Mouse (Mus musculus) forebrain, postnatal 0 days (tissue): ENCODE data around the gene Ccdc171. TPM values are rescaled to one million over a fixed set of nuclear protein-coding genes. Genes with fewer than 3 reads are reported as not detected.

Source experiments
- ATAC-seq: fragments of 200-750 bp; cut with Nextera tagmentation; 2 replicates; pipeline ENCODE4 v1.8.0; 2017; ENCODE audit warnings: mild to moderate bottlenecking, moderate library complexity
- DNase-seq: peaks from one replicate; pipeline ENCODE4 v3.0.0-alpha.2; 2015
- H3K27ac ChIP-seq: fragments of 300-500 bp; sonication (generic); 2 replicates; pipeline ENCODE4 v1.5.1; 2014; ENCODE audit warnings: low read depth, mild to moderate bottlenecking, antibody characterized with exemption, low read length, moderate library complexity, mixed read lengths
- H3K27me3 ChIP-seq: fragments of 300-500 bp; sonication (generic); 2 replicates; pipeline ENCODE4 v1.6.1; 2014; ENCODE audit warnings: mild to moderate bottlenecking, low read length, mixed read lengths; ENCODE audit not compliant: insufficient read depth
- H3K36me3 ChIP-seq: fragments of 300-500 bp; sonication (generic); 2 replicates; pipeline ENCODE4 v1.6.1; 2014; ENCODE audit warnings: mild to moderate bottlenecking, moderate library complexity; ENCODE audit not compliant: insufficient read depth
- H3K4me1 ChIP-seq: fragments of 300-500 bp; sonication (generic); 2 replicates; pipeline ENCODE4 v1.6.1; 2014; ENCODE audit warnings: antibody characterized with exemption; ENCODE audit not compliant: insufficient read depth
- H3K4me2 ChIP-seq: fragments of 300-500 bp; sonication (generic); 2 replicates; pipeline ENCODE4 v1.6.1; 2014; ENCODE audit warnings: low read depth, mild to moderate bottlenecking, moderate library complexity
- H3K4me3 ChIP-seq: fragments of 300-500 bp; sonication (generic); 2 replicates; pipeline ENCODE4 v1.5.1; 2014; ENCODE audit warnings: low read depth, low read length, mixed read lengths
- H3K9ac ChIP-seq: fragments of 300-500 bp; sonication (generic); 2 replicates; pipeline ENCODE4 v1.6.1; 2014; ENCODE audit warnings: mild to moderate bottlenecking
- H3K9me3 ChIP-seq: fragments of 300-500 bp; sonication (generic); 2 replicates; pipeline ENCODE4 v1.6.1; 2016; ENCODE audit warnings: low read length
- CTCF ChIP-seq: sonication (generic); IDR thresholded peaks from 2 replicates; pipeline ENCODE4 v1.5.1; 2016; ENCODE audit warnings: antibody characterized with exemption, control low read depth, low read depth
- WGBS: fragments of 180-500 bp; shearing (Covaris S2); extraction: QIAGEN DNeasy Blood & Tissue Kit; methylation state at CpG from one replicate; pipeline ENCODE4 v1.1.7; 2014; 5-methylcytosine and 5-hydroxymethylcytosine counted together
- polyA plus RNA-seq: library from polyadenylated mRNA; unstranded; fragments of >200 nt; fragmentation: Nextera tagmentation; extraction: Ambion mirVana; gene quantifications from 2 replicates; pipeline ENCODE4 v1.2.1, GENCODE M21; 2015
- total RNA-seq: library from RNA; depleted of rRNA; stranded (reverse); fragments of >200 nt; gene quantifications from 2 replicates; pipeline ENCODE4 v1.2.3, GENCODE M21; 2014

The Ccdc171 gene
- total and polyA plus RNA-seq, 2 experiments from 2014 or later = 2.9 to 4.6 TPM

- no peak for TF ChIP-seq CTCF
- H3K9ac ChIP-seq = no peak overlapping the region
- H3K4me1 ChIP-seq = no peaks in the 10 kb centered on the region
- H3K4me2 ChIP-seq = no peak overlapping the region
- no peaks in the 10 kb centered on the region; the same call in 1 of the 2 replicates for H3K36me3 ChIP-seq
- H3K4me3 ChIP-seq = no peak overlapping the region
- DNase-seq (no peak), ATAC-seq (no peak)
- no peaks in the 10 kb centered on the region for H3K9me3 ChIP-seq
- H3K27ac ChIP-seq = no peak overlapping the region
- no peaks in the 10 kb centered on the region for H3K27me3 ChIP-seq
- 33% methylated on average over 6 of the region's 6 CpGs for WGBS
These were observed 130.1 kb downstream of the Ccdc171 start for GRCm38 (mm10) chr4:83655396-83655795.

DNA sequence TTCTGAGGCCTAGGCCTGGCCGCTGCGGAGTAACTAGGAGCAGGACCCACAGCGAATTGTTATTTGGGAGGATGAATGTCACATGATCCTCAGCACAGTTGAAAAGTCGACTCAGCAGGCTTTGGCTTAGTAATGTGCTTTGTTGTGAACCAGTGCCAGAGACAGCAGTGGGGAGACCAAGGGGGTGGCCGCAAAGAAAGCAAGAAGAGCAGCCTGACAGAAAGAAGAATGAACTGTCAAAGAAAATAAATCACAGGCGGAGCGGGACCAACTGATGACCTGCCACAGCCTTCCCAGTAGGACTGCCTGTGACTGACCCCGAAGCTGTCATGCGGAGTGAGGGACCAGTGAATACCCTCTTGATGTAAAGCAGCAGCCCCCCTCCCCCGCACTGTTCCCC is 131.2 kb downstream of the Ccdc171 start:
- no peak for TF ChIP-seq CTCF
- Histone ChIP-seq H3K9ac (no peak overlapping the region), H3K9me3 (no peaks in the 10 kb centered on the region), H3K27ac (no peak overlapping the region), H3K4me1 (no peaks in the 10 kb centered on the region), H3K4me2 (peak overlapping the region; percentile 18; the same call in 1 of the 2 replicates), H3K36me3 (no peaks in the 10 kb centered on the region; the same call in 1 of the 2 replicates), H3K4me3 (no peak overlapping the region), H3K27me3 (no peaks in the 10 kb centered on the region)
- ATAC-seq = peak; percentile 61; the same call in 1 of the 2 replicates
- WGBS = 13% methylated on average over 10 of the region's 10 CpGs
- peak; percentile 16 for DNase-seq

GRCm38 (mm10) chr4:83657021-83657420 is 131.7 kb downstream of the Ccdc171 start:
- Histone ChIP-seq H3K9me3 (no peaks in the 10 kb centered on the region), H3K4me3 (no peak overlapping the region), H3K4me2 (peak overlapping the region; percentile 18; the same call in 1 of the 2 replicates), H3K9ac (no peak overlapping the region), H3K27me3 (no peaks in the 10 kb centered on the region), H3K27ac (no peak overlapping the region), H3K4me1 (no peaks in the 10 kb centered on the region), H3K36me3 (no peaks in the 10 kb centered on the region; the same call in 1 of the 2 replicates)
- WGBS = 37% methylated on average over 6 of the region's 6 CpGs
- TF ChIP-seq CTCF = no peak
- DNase-seq = no peak
- ATAC-seq = no peak

GRCm38 (mm10) chr4:83658415-83658814 is 133.1 kb downstream of the Ccdc171 start:
- H3K9me3 ChIP-seq = no peaks in the 10 kb centered on the region
- 85% methylated on average over 10 of the region's 10 CpGs for WGBS
- DNase-seq (no peak), ATAC-seq (no peak)
- H3K27ac ChIP-seq = no peak overlapping the region
- no peak overlapping the region for H3K4me3 ChIP-seq
- H3K27me3 ChIP-seq = no peaks in the 10 kb centered on the region
- no peak overlapping the region for H3K9ac ChIP-seq
- H3K4me1 ChIP-seq = no peaks in the 10 kb centered on the region
- H3K36me3 ChIP-seq = no peaks in the 10 kb centered on the region; the same call in 1 of the 2 replicates
- H3K4me2 ChIP-seq = no peak overlapping the region
- TF ChIP-seq CTCF = no peak

GRCm38 (mm10) chr4:83659411-83659810 is 134.1 kb downstream of the Ccdc171 start:
- DNase-seq (no peak), ATAC-seq (no peak)
- Histone ChIP-seq H3K9me3 (no peaks in the 10 kb centered on the region), H3K4me3 (no peak overlapping the region), H3K27ac (no peak overlapping the region), H3K9ac (no peak overlapping the region), H3K4me1 (no peaks in the 10 kb centered on the region), H3K36me3 (no peaks in the 10 kb centered on the region; the same call in 1 of the 2 replicates), H3K4me2 (no peak overlapping the region), H3K27me3 (no peaks in the 10 kb centered on the region)
- no peak for TF ChIP-seq CTCF
- WGBS = 44% methylated on average over 11 of the region's 11 CpGs

DNA sequence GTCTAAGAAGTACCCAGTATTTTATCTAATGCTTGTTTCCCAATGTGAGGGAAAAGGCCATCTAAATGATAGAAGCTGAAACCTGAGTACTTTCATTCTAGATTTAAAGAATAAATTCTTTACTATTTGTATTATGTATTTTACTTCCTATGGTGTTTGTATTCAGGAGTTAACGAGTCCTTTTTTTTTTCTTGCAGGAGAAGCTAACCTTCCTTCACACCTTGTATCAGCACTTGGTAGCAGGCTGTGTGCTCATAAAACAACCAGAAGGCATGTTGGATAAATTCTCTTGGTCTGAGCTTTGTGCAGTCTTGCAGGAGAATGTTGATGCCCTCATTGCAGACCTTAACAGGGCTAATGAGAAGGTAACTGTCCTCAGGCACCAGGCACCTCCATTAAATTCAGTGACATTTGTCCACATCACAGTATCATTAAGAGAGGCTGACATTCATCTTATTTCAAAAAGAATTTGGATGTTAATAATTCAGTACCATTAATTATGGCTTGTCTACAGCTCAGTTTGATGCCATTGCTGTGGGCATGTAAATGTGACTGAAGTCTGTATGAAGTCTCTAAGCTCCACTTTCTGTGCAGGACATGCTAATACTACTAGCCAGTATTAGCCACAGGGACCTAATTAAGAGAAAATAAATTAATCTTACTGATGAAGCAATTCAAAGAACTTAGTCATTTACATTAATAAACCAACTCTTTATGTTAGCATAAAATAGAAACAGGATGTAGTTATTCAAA is 136.3 kb downstream of the Ccdc171 start:
- H3K4me1 ChIP-seq = no peaks in the 10 kb centered on the region
- H3K4me3 ChIP-seq = no peak overlapping the region
- no peaks in the 10 kb centered on the region for H3K9me3 ChIP-seq
- H3K27ac ChIP-seq = no peak overlapping the region
- H3K9ac ChIP-seq = no peak overlapping the region
- no peak for TF ChIP-seq CTCF
- H3K36me3 ChIP-seq = no peaks in the 10 kb centered on the region; the same call in 1 of the 2 replicates
- 70% methylated on average over 1 of the region's 1 CpGs for WGBS
- no peak overlapping the region for H3K4me2 ChIP-seq
- H3K27me3 ChIP-seq = no peaks in the 10 kb centered on the region
- ATAC-seq = no peak
- no peak for DNase-seq

GRCm38 (mm10) chr4:83662301-83662700 is 137.0 kb downstream of the Ccdc171 start:
- no peaks in the 10 kb centered on the region; the same call in 1 of the 2 replicates for H3K36me3 ChIP-seq
- no peak for ATAC-seq
- H3K4me3 ChIP-seq = no peak overlapping the region
- no peak overlapping the region for H3K27ac ChIP-seq
- TF ChIP-seq CTCF = no peak
- H3K9ac ChIP-seq = no peak overlapping the region
- no peaks in the 10 kb centered on the region for H3K4me1 ChIP-seq
- no peaks in the 10 kb centered on the region for H3K9me3 ChIP-seq
- 94% methylated on average over 4 of the region's 4 CpGs for WGBS
- no peak for DNase-seq
- no peak overlapping the region for H3K4me2 ChIP-seq
- H3K27me3 ChIP-seq = no peaks in the 10 kb centered on the region
